Mouse (Mus musculus) limb, embryonic 14.5 days (tissue): ENCODE results near the gene Ahnak. TPM values are rescaled to one million over a fixed set of nuclear protein-coding genes. Genes with fewer than 3 reads are reported as not detected.
A peak's percentile ranks its signal among the peaks of the same experiment; 100 is the strongest.

Experiments used
- ATAC-seq: fragments of 200-750 bp; cut with Nextera tagmentation; 2 replicates; pipeline ENCODE4 v1.8.0; 2017; ENCODE audit warnings: low read depth, moderate number of reproducible peaks, moderate TSS enrichment; ENCODE audit not compliant: low FRiP score
- DNase-seq: peaks from one replicate; pipeline ENCODE4 v3.0.0-alpha.2; 2015; ENCODE audit warnings: low spot score
- H3K27ac ChIP-seq: fragments of 300-500 bp; sonication (generic); replicated peaks from 2 replicates; pipeline ENCODE4 v1.5.1; 2014; ENCODE audit warnings: low read depth, mild to moderate bottlenecking, low read length, moderate library complexity, mixed read lengths
- H3K27me3 ChIP-seq: fragments of 300-500 bp; sonication (generic); 2 replicates; pipeline ENCODE4 v1.6.1; 2014; ENCODE audit warnings: low read length, mixed read lengths; ENCODE audit not compliant: control insufficient read depth, insufficient read depth
- H3K36me3 ChIP-seq: fragments of 300-500 bp; sonication (generic); 2 replicates; pipeline ENCODE4 v1.6.1; 2014; ENCODE audit warnings: mild to moderate bottlenecking, low read length, moderate library complexity, mixed read lengths; ENCODE audit not compliant: control insufficient read depth, insufficient read depth
- H3K4me1 ChIP-seq: fragments of 300-500 bp; sonication (generic); 2 replicates; pipeline ENCODE4 v1.6.1; 2014; ENCODE audit warnings: antibody characterized with exemption, low read length, mixed read lengths; ENCODE audit not compliant: control insufficient read depth, insufficient read depth
- H3K4me2 ChIP-seq: fragments of 300-500 bp; sonication (generic); replicated peaks from 2 replicates; pipeline ENCODE4 v1.6.1; 2014; ENCODE audit warnings: low read depth, mild to moderate bottlenecking, low read length, moderate library complexity; ENCODE audit not compliant: severe bottlenecking
- H3K4me3 ChIP-seq: fragments of 300-500 bp; sonication (generic); replicated peaks from 2 replicates; pipeline ENCODE4 v1.5.1; 2014; ENCODE audit warnings: low read length
- H3K9ac ChIP-seq: fragments of 300-500 bp; sonication (generic); 2 replicates; pipeline ENCODE4 v1.6.1; 2014; ENCODE audit warnings: mild to moderate bottlenecking, low read depth, low read length, moderate library complexity; ENCODE audit not compliant: severe bottlenecking
- H3K9me3 ChIP-seq: fragments of 300-500 bp; sonication (generic); 2 replicates; pipeline ENCODE4 v1.6.1; 2016; ENCODE audit warnings: low read length; ENCODE audit not compliant: control insufficient read depth
- POLR2A ChIP-seq: fragments of 200-500 bp; IDR thresholded peaks from 2 replicates; pipeline ENCODE4 v1.8.0; 2012; ENCODE audit warnings: inconsistent platforms, mild to moderate bottlenecking, moderate library complexity, borderline replicate concordance; ENCODE audit not compliant: insufficient read depth, insufficient read length; ENCODE audit errors: extremely low read depth
- WGBS: fragments of 180-500 bp; shearing (Covaris S2); extraction: QIAGEN DNeasy Blood & Tissue Kit; methylation state at CpG from one replicate; pipeline ENCODE4 v1.1.7; 2014; 5-methylcytosine and 5-hydroxymethylcytosine counted together
- polyA plus RNA-seq, 2 experiments: library from polyadenylated mRNA; depleted of rRNA in 1 of 2; stranded (reverse) in 1 of 2; unstranded in 1 of 2; fragments of >200 nt; fragmentation: Nextera tagmentation in 1 of 2; extraction: Ambion mirVana in 1 of 2; gene quantifications; 2 replicates each; pipeline versions ENCODE4 v1.2.1 to v1.2.3; 2012 to 2014

Ahnak gene
- polyA plus RNA-seq, 2 experiments = 31.4 to 61.6 TPM

DNA sequence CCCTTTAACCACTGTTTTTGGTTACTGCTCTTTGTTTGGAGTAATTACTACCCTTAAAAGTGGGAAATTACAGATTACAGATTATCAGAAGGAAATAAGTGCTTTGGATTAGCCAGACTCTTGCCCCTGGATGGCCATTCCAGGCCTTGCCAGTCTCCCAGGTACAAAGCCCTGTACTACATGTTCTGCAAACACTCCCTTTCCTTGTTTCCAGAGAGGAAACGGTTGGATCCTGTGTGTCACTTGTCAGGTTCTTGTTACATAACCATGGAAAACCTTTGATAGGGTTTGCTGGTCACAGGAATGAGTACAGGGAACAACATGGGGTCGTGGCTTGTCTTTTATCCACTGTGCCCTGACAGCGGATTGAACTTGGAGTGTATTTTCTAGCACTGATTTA is 39.3 kb downstream of the Ahnak start:
- Histone ChIP-seq H3K9ac (no peak overlapping the region), H3K4me3 (no peak overlapping the region)

DNA sequence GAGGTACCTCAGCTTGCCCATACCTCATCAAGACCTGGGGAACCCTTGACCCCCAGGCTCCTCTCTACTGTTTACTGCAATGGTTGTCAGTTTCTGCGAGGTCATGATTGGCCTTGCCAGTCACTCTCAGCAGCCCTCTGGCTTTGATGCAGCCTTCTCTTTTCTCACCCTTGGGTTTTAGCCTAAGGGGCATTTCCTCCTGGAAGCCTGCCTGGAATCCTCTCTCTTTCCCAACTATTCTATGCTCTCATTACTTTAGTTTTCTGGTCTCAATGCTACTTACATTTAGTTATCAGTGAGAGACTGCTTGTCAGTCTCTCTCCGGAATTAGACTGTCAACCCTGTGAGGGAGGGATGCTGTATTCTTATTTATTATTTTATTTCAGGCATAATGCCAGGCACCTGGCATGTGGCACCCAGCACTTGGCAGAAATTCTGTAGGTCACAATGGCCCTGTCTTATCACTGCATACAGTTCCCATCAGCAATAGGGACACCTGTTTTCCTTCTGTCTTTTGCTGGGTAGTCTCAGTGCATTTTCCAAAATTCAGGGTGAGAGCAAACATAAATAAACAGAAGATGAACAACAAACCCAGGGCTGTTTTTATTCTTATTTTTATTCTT is 40.7 kb downstream of the Ahnak start:
- Histone ChIP-seq H3K9me3 (no peaks in the 10 kb centered on the region), H3K4me1 (no peaks in the 10 kb centered on the region; the same call in 1 of the 2 replicates), H3K27ac (no peak overlapping the region), H3K4me3 (no peak overlapping the region), H3K4me2 (no peak overlapping the region), H3K36me3 (no peaks in the 10 kb centered on the region), H3K27me3 (no peaks in the 10 kb centered on the region), H3K9ac (no peak overlapping the region)
- DNase-seq = no peak
- ATAC-seq = no peak
- no peak for TF ChIP-seq POLR2A
- WGBS = 84% methylated on average over 2 of the region's 2 CpGs

More for the DNA sequence above, 39.3 kb downstream of the Ahnak start:
- DNase-seq (no peak), ATAC-seq (no peak)
- Histone ChIP-seq H3K36me3 (no peaks in the 10 kb centered on the region), H3K27ac (no peak overlapping the region), H3K9me3 (no peaks in the 10 kb centered on the region), H3K27me3 (no peaks in the 10 kb centered on the region), H3K4me2 (no peak overlapping the region), H3K4me1 (no peaks in the 10 kb centered on the region; the same call in 1 of the 2 replicates)
- TF ChIP-seq POLR2A = no peak
- 74% methylated on average over 3 of the region's 3 CpGs for WGBS

DNA sequence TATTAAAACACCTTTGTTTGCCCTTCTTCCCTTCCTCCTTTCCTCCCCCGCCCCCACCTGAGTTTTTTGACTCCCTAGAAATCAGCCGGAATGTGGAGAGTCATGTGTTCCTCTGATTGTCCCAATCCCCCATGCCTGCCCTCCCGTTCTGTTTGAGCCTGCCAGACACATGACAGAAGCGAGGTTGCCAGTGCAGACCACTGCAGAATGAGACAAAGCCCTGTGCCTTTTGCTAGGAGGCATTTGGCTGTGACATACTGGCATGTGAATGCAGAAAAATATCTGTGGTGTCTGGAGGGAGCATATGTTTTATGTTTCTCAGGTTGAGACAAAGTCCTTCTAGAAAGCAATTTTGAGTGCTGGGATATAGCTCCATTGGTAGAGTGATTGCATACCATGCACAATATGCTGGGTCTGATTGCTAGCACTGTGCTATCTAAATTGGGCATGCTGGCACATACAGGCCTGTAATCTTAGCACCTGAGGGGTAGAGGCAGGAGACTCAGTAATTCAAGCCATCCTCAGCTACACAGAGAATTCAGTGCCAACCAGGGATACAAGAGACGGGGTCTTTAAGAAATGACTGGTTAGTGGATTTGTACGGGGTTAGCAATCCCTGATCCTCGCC is 43.5 kb downstream of the Ahnak start:
- WGBS = 57% methylated on average over 7 of the region's 7 CpGs
- no peaks in the 10 kb centered on the region for H3K27me3 ChIP-seq
- no peak overlapping the region for H3K4me2 ChIP-seq
- H3K9ac ChIP-seq = no peak overlapping the region
- H3K36me3 ChIP-seq = no peaks in the 10 kb centered on the region
- no peak overlapping the region for H3K27ac ChIP-seq
- no peak for ATAC-seq
- DNase-seq = no peak
- no peaks in the 10 kb centered on the region; the same call in 1 of the 2 replicates for H3K4me1 ChIP-seq
- H3K4me3 ChIP-seq = no peak overlapping the region
- no peaks in the 10 kb centered on the region for H3K9me3 ChIP-seq
- no peak for TF ChIP-seq POLR2A

DNA sequence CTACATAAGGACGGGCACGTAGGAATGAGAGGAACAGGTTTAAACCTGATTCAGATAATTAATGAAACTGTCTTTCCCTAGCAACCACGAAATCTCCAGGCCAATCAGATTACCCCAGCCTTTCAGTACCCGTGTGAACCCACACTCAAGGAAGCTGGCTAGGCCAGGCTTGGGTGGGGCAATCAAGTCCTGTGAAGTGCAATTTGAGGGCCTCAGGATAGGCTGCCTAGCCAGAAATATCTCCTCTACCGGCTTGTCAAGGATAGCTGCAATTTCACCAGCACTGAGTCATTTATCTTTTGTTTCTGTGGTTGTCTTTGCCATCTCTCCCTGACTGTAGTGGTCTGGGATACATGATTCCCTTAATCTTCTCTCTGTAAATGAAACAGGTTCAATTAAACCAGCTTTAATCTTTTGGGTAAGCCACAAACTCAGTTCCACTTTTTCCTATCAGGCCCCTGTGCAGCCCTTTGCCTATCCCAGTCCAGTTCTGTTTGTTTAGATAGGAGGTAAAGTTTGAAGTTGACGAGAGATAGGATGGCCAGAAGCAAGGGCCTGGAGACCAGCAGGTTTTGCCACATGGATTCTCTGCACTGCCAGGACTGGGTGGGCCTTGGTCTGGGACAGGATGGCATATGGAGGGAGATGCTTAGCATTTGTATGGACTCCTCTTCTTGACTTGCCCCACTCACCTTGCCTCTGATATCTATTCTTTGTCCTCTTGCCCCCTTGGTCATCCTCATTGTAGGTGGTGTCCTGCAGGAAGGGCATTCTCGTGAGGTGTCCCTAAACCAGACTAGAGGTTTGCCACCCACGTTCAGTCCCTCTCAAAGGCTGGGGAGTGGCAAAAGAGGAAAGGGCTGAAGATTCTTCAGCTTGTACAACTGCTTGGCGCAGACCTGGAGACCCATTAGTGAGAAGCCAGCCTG is 44.6 kb downstream of the Ahnak start:
- Histone ChIP-seq H3K36me3 (no peaks in the 10 kb centered on the region), H3K27ac (no peak overlapping the region)

DNA sequence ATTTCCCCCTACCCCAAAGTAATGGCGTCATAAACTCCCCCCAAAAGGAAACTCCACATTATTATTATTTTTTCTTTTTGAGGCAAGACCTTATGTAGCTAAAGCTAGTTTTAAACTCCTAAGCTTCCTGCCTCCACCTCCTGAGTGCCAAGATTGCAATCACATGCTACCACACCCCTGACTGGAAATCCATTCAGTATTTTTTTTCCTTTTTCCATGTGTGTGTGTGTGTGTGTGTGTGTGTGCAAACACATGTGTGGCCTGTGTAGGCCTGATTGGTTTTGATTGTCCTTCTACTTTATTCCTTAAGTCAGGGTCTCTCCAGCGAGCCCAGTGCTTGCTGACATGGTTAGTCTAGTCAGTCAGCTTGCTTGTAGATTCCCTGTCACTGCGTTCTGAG is 45.4 kb downstream of the Ahnak start:
- H3K4me1 ChIP-seq = no peaks in the 10 kb centered on the region; the same call in 1 of the 2 replicates
- no peak overlapping the region for H3K4me2 ChIP-seq
- no peak overlapping the region for H3K9ac ChIP-seq
- DNase-seq (no peak), ATAC-seq (no peak)
- no peak overlapping the region for H3K4me3 ChIP-seq
- H3K36me3 ChIP-seq = no peaks in the 10 kb centered on the region
- WGBS = 85% methylated on average over 3 of the region's 3 CpGs
- TF ChIP-seq POLR2A = no peak
- H3K27ac ChIP-seq = no peak overlapping the region
- no peaks in the 10 kb centered on the region for H3K9me3 ChIP-seq
- H3K27me3 ChIP-seq = no peaks in the 10 kb centered on the region

More for the DNA sequence above, 44.6 kb downstream of the Ahnak start:
- H3K9me3 ChIP-seq = no peaks in the 10 kb centered on the region
- no peak overlapping the region for H3K4me3 ChIP-seq
- no peaks in the 10 kb centered on the region for H3K27me3 ChIP-seq
- DNase-seq = peak; percentile 51
- WGBS = 55% methylated on average over 9 of the region's 9 CpGs
- H3K4me2 ChIP-seq = no peak overlapping the region
- H3K9ac ChIP-seq = no peak overlapping the region
- TF ChIP-seq POLR2A = no peak
- H3K4me1 ChIP-seq = no peaks in the 10 kb centered on the region; the same call in 1 of the 2 replicates
- no peak for ATAC-seq
